ENCODE assay signal across 13 mouse cellular contexts in the genomic region with DNA sequence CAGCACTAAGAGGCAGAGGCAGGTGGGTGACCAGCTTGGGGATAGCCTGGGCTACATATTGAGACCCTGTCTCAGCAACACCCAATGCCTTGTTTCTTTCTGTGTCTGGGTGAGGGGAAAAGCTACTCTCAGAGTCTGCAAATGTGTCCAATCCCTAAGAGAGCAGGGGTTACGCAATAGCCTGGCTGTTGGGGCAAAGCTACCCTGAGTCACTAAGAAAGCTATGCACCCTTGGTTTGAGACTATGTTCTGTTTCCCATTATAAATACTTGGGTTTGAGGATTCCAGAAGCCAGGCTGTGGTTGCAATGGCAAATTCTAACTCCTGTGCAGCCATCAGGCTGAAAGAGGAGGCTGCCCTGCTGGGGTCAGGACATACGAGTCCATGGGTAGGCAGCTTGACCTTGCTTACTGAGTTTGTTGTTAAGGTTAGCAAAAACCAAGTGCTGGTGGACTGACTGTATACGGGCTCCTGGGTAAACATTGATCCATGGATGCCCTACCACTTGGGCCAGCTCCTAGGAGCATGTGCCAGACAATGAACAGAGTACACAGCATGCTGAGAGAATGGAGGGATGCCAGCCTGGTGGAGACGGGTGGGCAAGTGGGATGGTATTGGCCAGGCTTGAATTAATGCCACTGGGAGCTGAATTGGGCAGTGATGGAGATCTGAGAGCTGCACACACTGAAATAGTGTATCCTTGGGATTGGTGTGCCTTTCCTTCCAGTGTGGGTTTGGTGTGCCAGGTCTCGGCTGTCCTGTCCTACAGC. TPM values are rescaled to one million over a fixed set of nuclear protein-coding genes. Genes with fewer than 3 reads are reported as not detected.
DNase-seq lines count a peak whose midpoint lies in the region; TF ChIP-seq lines count a peak whose summit lies in the region.
"Had no signal": no experiment of that assay in that cellular context is flagged by ENCODE, and none has a peak within 500 bp of the region (broad histone marks: within the 10 kb centered on the region; RNA-seq: fewer than 3 reads in every experiment).

No protein-coding gene starts in this region.

- TF ChIP-seq CTCF in embryonic fibroblast, embryonic 13.5 days (IDR thresholded peaks at IDR 0.05; ENCODE audit: borderline replicate concordance, insufficient read depth, low read length): no peak

- no peak overlapping the region for H3K4me3 ChIP-seq in embryonic fibroblast, embryonic 13.5 days (ENCODE audit: insufficient read depth, low read length)
- H3K4me3 ChIP-seq: forebrain, embryonic 10.5 days; hindbrain, embryonic 13.5 days; liver, embryonic 12.5 days; megakaryocyte, embryonic 14.5 days had no signal

- peak overlapping the region; percentile 71 for H3K27ac ChIP-seq in embryonic fibroblast, embryonic 13.5 days (ENCODE audit: insufficient read depth, low read length)
- H3K27ac ChIP-seq: forebrain, embryonic 10.5 days; hindbrain, embryonic 13.5 days; liver, embryonic 12.5 days had no signal

- no peak for TF ChIP-seq POLR2A in embryonic fibroblast, embryonic 13.5 days (IDR thresholded peaks at IDR 0.05; ENCODE audit: low read depth, low read length)

- DNase-seq in heart, adult 8-10 months (ENCODE audit: low spot score): peak; percentile 54
- no peak for DNase-seq in heart, postnatal 4 days
- DNase-seq in urinary bladder, postnatal 14 days (ENCODE audit: low spot score): peak; percentile 65
- DNase-seq in urinary bladder, postnatal 25 days (ENCODE audit: low spot score): no peak
- no peak for DNase-seq in layer of hippocampus, postnatal 25 days (ENCODE audit: extremely low spot score in 1 of 2, low spot score in 1 of 2)
- DNase-seq in right cerebral cortex, postnatal 36 days (ENCODE audit: low spot score in 2 of 2): no peak
- DNase-seq: cerebellum, adult 11-12 months; right cerebral cortex, postnatal 4 days had no signal

- peaks cover 8% of the 10 kb centered on the region for H3K4me1 ChIP-seq in embryonic fibroblast, embryonic 13.5 days (ENCODE audit: control insufficient read depth, insufficient read depth, low read length)
- H3K4me1 ChIP-seq: forebrain, embryonic 10.5 days; hindbrain, embryonic 13.5 days; liver, embryonic 12.5 days had no signal

RNA-seq across cellular contexts. Expression of a gene that starts 39.7 kb away (rescaled TPM):
- total RNA-seq in heart, adult 8-10 months (2022): 10 to 100 TPM; 52.9 to 86.6 (median 70.1) TPM
- total RNA-seq in heart, postnatal 4 days (2021): 10 to 100 TPM; 69.2 to 71.4 TPM
- polyA plus RNA-seq in embryonic fibroblast, embryonic 13.5 days (2011; ENCODE audit: insufficient read length, low read depth, missing spikeins): 46.2 and 92.8 TPM in 2 replicates
- total RNA-seq in layer of hippocampus, postnatal 25 days (2021): 10 to 100 TPM; 11.3 to 13.5 TPM

Comparison
In these comparisons a context has a peak if more than half of its experiments do, and no peak if none do; other contexts are left out.
1. DNase-seq: peak in heart, adult 8-10 months (single experiment) and urinary bladder, postnatal 14 days (single experiment); none in heart, postnatal 4 days (single experiment), urinary bladder, postnatal 25 days (single experiment), layer of hippocampus, postnatal 25 days (0 of 2) and right cerebral cortex, postnatal 36 days (0 of 2).